Mouse (Mus musculus): ENCODE results near the gene Pik3ip1. TPM values are rescaled to one million over a fixed set of nuclear protein-coding genes. Genes with fewer than 3 reads are reported as not detected.

The Pik3ip1 gene
- polyA plus RNA-seq, 1 experiment, result 8.5 TPM

DNA sequence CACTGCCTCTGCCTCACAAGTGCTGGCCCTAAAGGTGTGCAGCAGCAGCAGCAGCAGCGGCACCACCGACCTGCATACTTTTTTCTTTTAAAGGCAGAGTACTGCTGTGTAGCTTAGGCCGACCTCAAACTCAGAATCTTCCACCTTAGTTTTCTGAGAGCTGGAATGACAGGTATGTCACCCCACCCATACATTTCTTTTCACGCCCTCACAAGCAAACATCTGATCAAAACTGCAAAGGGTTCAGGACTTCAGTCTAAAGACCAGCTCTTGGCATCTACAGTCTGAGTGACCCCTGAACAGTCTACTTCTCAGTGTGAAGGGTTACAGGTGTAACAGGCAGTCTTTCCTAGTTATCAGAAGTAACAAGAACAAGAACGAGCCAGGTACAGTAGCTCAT, 60.6 kb downstream of the Pik3ip1 start:
- DNase-seq, result no peak
- WGBS, result 65% methylated on average over 5 of the region's 5 CpGs
- H3K27me3 ChIP-seq (replicated peaks; ENCODE audit: control insufficient read depth, insufficient read depth, low read length), result no peaks in the 10 kb centered on the region
- peaks cover 8% of the 10 kb centered on the region for H3K4me1 ChIP-seq (ENCODE audit: control insufficient read depth, insufficient read depth, low read length)
- H3K4me3 ChIP-seq (ENCODE audit: insufficient read depth, low read depth, low read length), result no peak overlapping the region
- no peaks in the 10 kb centered on the region for H3K36me3 ChIP-seq (ENCODE audit: control insufficient read depth, insufficient read depth, low read length)
- TF ChIP-seq CTCF (conservative IDR thresholded peaks at IDR 0.05; ENCODE audit: insufficient read depth, insufficient read length, low read depth, low read length) (no peak), POLR2A (IDR thresholded peaks at IDR 0.05; ENCODE audit: low read depth, low read length) (no peak)
- H3K27ac ChIP-seq (ENCODE audit: insufficient read depth, low read depth, low read length), result no peak overlapping the region

DNA sequence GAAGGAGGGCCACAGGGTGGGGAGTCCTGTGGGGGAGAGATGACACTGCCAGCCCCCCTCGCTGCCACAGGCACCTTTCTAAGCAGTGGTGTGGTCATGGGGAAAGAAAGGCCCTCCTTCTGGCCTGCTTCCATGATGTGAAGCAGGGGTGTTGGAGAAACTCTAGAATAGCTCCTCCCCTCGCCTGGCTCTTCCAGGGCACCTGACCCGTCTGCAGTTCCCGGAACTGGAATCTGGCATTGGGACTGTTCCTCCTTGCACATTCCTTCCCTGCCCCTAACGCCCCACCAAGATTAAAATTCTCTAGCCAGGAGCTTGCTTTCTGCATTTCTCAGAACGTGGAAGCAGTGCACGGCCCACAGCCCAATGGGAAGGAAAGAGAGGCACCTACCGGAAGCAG, 62.3 kb downstream of the Pik3ip1 start:
- peak; percentile 58 for DNase-seq
- H3K27ac ChIP-seq (ENCODE audit: insufficient read depth, low read depth, low read length), result peak overlapping the region; percentile 51
- H3K4me1 ChIP-seq (ENCODE audit: control insufficient read depth, insufficient read depth, low read length), result peaks cover 8% of the 10 kb centered on the region
- no peaks in the 10 kb centered on the region for H3K27me3 ChIP-seq (replicated peaks; ENCODE audit: control insufficient read depth, insufficient read depth, low read length)
- TF ChIP-seq CTCF (conservative IDR thresholded peaks at IDR 0.05; ENCODE audit: insufficient read depth, insufficient read length, low read depth, low read length) (no peak), POLR2A (IDR thresholded peaks at IDR 0.05; ENCODE audit: low read depth, low read length) (no peak)
- H3K36me3 ChIP-seq (ENCODE audit: control insufficient read depth, insufficient read depth, low read length), result no peaks in the 10 kb centered on the region
- WGBS, result 32% methylated on average over 8 of the region's 8 CpGs
- H3K4me3 ChIP-seq (ENCODE audit: insufficient read depth, low read depth, low read length), result no peak overlapping the region

Other genes starting within 250 kb of the Pik3ip1 start
- 17.3 and 19.4 TPM in 2 replicates for gene Sfi1, start 136.9 kb upstream of the Pik3ip1 start, polyA plus RNA-seq (2012; rRNA removed)
- gene Eif4enif1, start 128.0 kb upstream of the Pik3ip1 start, polyA plus RNA-seq (2012; rRNA removed), result 32.0 and 32.8 TPM in 2 replicates
- 25.4 and 28.4 TPM in 2 replicates for gene Drg1, start 64.0 kb upstream of the Pik3ip1 start, polyA plus RNA-seq (2012; rRNA removed)
- 36.3 and 43.1 TPM in 2 replicates for gene Patz1, start 41.5 kb upstream of the Pik3ip1 start, polyA plus RNA-seq (2012; rRNA removed)
- 41.3 and 48.7 TPM in 2 replicates for gene Limk2, start 78.8 kb downstream of the Pik3ip1 start, polyA plus RNA-seq (2012; rRNA removed)
- 48.9 and 49.4 TPM in 2 replicates for gene Rnf185, start 122.0 kb downstream of the Pik3ip1 start, polyA plus RNA-seq (2012; rRNA removed)
- gene Pla2g3, start 157.9 kb downstream of the Pik3ip1 start, polyA plus RNA-seq (2012; rRNA removed), result 0.19 and 0.27 TPM in 2 replicates
- gene Inpp5j, start 174.4 kb downstream of the Pik3ip1 start, polyA plus RNA-seq (2012; rRNA removed), result 24.0 and 28.0 TPM in 2 replicates
- 136 and 163 TPM in 2 replicates for gene Selenom, start 184.3 kb downstream of the Pik3ip1 start, polyA plus RNA-seq (2012; rRNA removed)
- 52.3 and 57.2 TPM in 2 replicates for gene Smtn, start 210.2 kb downstream of the Pik3ip1 start, polyA plus RNA-seq (2012; rRNA removed)

Measured in kidney, adult 2 months (tissue).